Mouse (Mus musculus): ENCODE measurements around the gene B4galt1.

The B4galt1 gene

GRCm38 (mm10) chr4:40870206-40870605 is 16.4 kb upstream of the B4galt1 start:
- DNase-seq (ENCODE audit: low spot score), result no peak

- DNase-seq (ENCODE audit: low spot score), result no peak
These were observed 14.9 kb upstream of the B4galt1 start for GRCm38 (mm10) chr4:40868554-40869232.

- no peak for DNase-seq (ENCODE audit: low spot score)
These were observed 10.6 kb upstream of the B4galt1 start for GRCm38 (mm10) chr4:40864361-40864760.

- no peak for DNase-seq (ENCODE audit: low spot score)
These were observed 9.5 kb upstream of the B4galt1 start for GRCm38 (mm10) chr4:40863340-40863739.

- no peak for DNase-seq (ENCODE audit: low spot score)
These were observed 7.3 kb upstream of the B4galt1 start for GRCm38 (mm10) chr4:40861131-40861530.

GRCm38 (mm10) chr4:40857824-40858346 is 4.1 kb upstream of the B4galt1 start:
- DNase-seq (ENCODE audit: low spot score), result no peak

GRCm38 (mm10) chr4:40856571-40856970 is 2.8 kb upstream of the B4galt1 start:
- no peak for DNase-seq (ENCODE audit: low spot score)

- no peak for DNase-seq (ENCODE audit: low spot score)
These were observed 655 bp upstream of the B4galt1 start for GRCm38 (mm10) chr4:40854387-40854933.

- DNase-seq (ENCODE audit: low spot score), result no peak
These were observed 792 bp downstream of the B4galt1 start for GRCm38 (mm10) chr4:40852861-40853564.

GRCm38 (mm10) chr4:40852249-40852781 is 1.5 kb downstream of the B4galt1 start:
- DNase-seq (ENCODE audit: low spot score), result no peak

- no peak for DNase-seq (ENCODE audit: low spot score)
These were observed 2.0 kb downstream of the B4galt1 start for GRCm38 (mm10) chr4:40851763-40852248.

- DNase-seq (ENCODE audit: low spot score), result no peak
These were observed 2.6 kb downstream of the B4galt1 start for GRCm38 (mm10) chr4:40851031-40851762.

- no peak for DNase-seq (ENCODE audit: low spot score)
These were observed 3.2 kb downstream of the B4galt1 start for GRCm38 (mm10) chr4:40850582-40850981.

GRCm38 (mm10) chr4:40849518-40849917 is 4.3 kb downstream of the B4galt1 start:
- no peak for DNase-seq (ENCODE audit: low spot score)

- DNase-seq (ENCODE audit: low spot score), result no peak
These were observed 5.6 kb downstream of the B4galt1 start for GRCm38 (mm10) chr4:40848246-40848645.

GRCm38 (mm10) chr4:40847160-40847559 is 6.6 kb downstream of the B4galt1 start:
- DNase-seq (ENCODE audit: low spot score), result no peak

GRCm38 (mm10) chr4:40846143-40846931 is 7.5 kb downstream of the B4galt1 start:
- DNase-seq (ENCODE audit: low spot score), result no peak

- DNase-seq (ENCODE audit: low spot score), result no peak
These were observed 8.7 kb downstream of the B4galt1 start for GRCm38 (mm10) chr4:40844811-40845751.

- no peak for DNase-seq (ENCODE audit: low spot score)
These were observed 9.5 kb downstream of the B4galt1 start for GRCm38 (mm10) chr4:40844251-40844721.

GRCm38 (mm10) chr4:40843726-40844125 is 10.1 kb downstream of the B4galt1 start:
- DNase-seq (ENCODE audit: low spot score), result no peak

Data from layer of hippocampus, adult 9-10 months (tissue).